Mouse (Mus musculus) G1E-ER4 (cell line): ENCODE data around the gene Il9. TPM values are rescaled to one million over a fixed set of nuclear protein-coding genes. Genes with fewer than 3 reads are reported as not detected.

Experiments
- GATA1 ChIP-seq: IDR thresholded peaks from one replicate; pipeline ENCODE4 v1.8.0; 2012; ENCODE audit warnings: low read length, inconsistent platforms
- polyA plus RNA-seq: library from polyadenylated mRNA; stranded (reverse); fragments of >175 nt; gene quantifications from 2 replicates; pipeline ENCODE4 v1.2.3, GENCODE M21; 2012

Il9 gene
- not detected in 2 replicates for polyA plus RNA-seq

DNA sequence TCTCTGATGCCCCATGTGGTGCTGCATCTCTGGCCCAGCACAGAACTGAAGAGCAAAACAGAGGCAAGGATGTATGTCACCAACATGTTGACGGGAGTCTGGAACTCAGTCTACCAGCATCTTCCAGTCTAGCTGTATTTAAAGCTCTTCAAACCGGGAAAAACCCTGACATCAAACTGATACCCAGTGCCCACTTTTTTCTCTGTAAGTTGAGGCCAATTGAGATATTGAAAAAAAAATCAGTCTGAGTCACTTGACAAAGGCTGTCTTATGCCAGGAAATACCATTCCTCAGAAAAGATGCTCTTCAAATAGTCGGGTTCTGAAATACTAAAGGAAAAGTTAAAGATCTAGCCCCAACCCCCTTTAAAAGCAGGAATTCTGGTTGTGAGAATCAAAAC, at the start of gene Il9:
Gene Il9, minus strand, starts transcription at position 101 of the 400 bp plus-strand sequence.
- no peak for TF ChIP-seq GATA1

DNA sequence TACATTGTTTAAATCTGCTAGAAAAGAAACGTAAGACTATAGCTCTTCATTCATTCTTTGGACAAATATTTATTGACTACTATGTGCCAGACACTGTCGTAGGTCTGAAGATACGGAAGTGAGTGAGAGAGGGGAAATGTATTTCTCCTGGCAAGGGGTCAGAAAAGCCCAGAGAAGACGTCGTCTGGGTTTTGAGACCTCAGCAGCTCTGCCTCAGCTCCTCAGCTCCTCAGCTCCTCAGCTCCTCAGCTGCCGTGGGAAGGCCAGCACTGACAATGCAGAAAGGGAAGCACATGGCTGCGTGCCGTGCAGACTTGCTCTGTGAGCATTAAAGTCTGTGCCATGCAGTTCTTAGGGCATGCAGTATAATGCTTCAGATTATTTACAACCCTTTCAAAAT, 47.6 kb upstream of the Il9 start:
- no peak for TF ChIP-seq GATA1

DNA sequence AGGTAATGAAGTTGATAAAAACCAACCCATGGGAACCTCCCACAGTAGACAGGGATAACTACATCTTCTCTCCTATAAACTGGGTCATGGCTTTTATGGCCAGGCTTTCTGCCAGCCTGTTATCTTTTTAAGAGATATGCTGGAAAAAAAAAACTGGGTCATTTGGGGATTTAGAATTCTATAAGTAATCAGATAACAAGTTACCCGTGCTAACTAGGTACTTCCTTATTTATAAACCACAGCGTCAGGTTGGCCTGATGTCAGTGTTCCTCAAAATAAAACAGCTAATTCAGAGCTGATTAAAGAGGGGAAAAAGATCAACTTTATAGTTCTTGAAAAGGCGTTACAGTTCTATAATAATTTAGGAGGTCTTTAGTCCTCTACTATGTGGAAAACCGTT, 47.0 kb upstream of the Il9 start:
- TF ChIP-seq GATA1 = no peak

DNA sequence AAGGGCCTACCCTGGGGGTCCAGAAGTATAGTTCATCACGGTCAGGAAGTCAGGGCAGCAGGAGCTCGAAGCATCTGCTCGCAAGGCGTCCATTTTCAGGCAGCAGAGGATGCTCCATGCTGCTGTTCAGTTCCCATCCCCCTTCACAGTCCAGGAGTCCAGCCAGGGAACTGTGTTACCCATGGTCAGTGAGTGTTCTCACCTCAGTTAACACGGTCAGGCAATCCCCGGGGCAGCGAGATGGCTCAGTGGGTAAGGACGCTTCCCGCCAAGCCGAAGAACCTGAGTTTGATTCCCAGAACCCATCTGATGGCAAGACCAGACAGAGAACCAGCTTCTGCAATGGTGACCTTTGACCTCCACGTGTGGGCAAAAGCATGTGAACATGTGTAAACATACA, 46.2 kb upstream of the Il9 start:
- no peak for TF ChIP-seq GATA1

DNA sequence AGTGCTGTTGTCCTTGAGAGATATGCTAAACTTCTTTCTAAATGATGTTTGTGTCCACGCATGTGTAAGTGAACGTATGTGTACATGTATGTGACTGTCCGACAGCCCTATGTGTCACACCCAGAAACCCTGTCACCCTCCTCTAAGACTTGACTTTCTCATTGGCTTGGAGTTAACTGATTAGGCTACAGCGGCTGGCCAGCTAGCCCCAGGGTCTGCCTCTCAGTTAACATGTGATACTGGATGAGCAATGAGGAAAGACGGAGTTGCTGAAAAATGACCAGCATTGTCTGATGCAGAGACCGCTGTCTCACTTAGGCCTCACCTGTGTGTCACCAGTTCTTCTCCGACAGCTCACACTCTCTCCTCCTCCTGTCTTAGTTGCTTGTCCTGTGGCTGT, 45.8 kb upstream of the Il9 start:
- no peak for TF ChIP-seq GATA1

DNA sequence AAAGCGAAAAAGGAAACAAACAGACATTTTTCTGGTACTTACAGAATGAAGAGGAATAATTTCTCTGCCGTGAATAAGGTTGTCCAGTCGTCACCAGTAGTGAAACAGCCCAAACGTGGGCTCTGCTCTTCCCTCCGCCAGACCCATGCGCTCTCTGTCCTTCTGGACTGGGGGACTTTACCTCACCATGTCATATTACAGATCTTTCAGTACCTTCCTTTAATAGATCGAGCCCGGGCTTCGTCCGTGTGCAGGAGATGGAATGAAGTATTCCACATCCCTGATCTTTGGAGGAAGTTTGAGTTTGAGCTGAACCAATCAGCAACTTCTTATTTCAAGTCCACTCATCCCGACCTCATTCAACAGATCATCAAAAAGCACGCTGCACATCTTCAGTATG, 44.8 kb upstream of the Il9 start:
- no peak for TF ChIP-seq GATA1

DNA sequence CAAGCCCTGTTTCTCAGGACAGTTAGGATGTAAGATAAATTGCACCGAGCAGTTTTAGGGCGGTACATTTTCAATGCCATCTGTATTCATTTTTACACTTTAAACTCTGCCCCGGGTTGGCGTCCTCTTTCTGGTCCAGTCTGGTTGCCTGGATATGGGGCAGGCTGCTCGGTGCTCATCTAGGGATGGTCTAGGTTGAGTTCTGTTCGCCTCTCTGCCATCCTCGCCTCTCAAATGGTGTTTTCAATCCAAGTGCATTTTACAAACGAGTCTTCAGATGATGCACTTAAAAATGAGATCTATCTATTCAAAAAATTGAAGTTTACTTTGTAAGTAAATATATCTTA, 40.7 kb upstream of the Il9 start:
- TF ChIP-seq GATA1 = no peak

DNA sequence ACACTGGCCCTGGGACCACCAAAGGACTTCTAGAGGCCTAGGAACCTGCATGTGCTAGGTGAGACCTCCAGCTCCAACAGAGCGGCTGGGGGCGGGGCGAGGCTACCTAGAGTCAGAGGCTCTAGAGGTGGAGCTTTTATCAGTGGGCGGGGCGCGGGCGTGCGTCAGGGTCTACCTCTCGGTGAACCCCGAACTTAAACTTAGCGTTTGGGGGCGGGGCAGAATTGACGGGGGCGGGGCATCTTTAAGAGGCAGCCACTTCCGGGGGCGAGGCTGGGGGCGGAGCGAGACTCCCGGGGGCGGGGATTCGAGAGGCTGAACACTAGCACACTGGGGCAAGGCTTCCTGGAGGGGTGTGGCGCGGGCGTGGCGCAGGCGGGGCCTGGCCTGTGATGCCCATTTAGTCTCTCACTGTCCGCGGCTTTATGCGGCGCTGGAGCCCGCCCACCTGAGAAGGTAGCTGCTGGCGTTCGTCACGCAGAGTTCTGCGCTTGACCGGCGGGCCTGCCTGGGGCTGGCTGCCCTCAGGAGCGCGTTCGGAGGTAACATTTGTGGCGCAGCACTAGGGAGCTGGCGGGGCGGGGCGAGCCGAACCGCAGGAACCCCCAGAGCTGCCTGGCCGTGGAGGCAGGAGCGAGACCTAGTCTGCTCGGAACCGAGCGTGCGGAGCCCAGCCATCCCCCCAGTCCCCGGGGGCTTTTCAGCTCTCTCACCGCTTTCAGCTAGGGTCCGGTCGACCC, 40.2 kb upstream of the Il9 start, which contains the start of gene Fbxl21:
Gene Fbxl21, plus strand, starts transcription at position 392 of the 740 bp plus-strand sequence.
- TF ChIP-seq GATA1 = no peak

DNA sequence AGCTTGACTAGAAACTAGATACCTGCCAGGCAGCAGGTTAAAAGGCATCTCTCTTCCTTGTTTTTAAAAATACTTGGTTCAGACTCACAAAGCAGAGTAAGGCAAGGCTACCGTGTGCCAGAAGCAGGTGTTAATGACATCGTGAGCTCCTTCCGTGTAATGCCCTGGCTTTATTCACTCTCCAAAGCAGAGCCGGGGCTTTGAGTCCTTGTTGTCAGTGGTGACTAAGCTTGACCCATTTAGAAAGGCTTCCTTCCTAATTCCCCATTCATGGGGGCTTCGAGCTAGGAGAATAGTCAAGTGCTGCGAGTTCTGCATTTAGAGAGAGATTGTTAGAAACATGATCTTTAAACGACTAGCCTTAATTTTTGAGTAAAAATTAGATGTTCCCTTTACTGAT, 34.8 kb upstream of the Il9 start:
- no peak for TF ChIP-seq GATA1

DNA sequence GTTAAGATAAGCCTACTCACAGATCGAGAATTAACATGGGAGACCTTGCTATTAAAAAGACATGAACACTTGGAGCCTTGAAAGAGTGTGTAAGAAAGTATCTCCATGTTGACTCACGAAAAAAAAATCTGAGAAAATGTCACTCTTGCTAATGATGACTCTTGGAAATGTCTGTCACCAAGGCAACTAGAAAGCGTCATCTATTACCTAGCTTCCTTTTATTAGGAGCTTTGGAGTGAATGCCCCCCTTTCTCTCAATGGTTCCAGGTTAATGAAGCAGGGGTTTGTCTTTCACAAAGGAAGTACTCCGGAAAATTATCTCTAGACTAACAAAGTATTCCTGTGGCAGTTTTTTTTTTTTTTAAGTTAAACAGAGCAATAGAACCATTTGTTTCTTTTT, 34.3 kb upstream of the Il9 start:
- no peak for TF ChIP-seq GATA1

DNA sequence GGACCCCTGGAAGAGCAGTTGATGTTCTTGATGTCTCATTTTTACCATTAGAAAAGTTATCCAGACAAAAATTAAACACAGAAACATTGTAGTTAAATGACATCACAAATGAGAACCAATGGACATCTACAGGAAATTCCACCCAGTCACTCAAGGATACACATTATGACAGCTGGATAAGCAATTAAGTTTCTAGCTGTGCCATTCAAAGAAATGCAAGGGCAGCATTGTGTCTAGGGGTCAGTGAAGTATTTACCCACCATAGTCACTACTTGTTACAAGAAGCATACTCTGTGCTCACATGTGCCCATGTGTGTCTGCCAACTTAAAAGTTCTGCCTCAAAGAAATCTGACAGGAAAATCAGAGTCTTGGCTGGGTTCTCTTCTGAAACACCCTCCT, 31.5 kb upstream of the Il9 start:
- no peak for TF ChIP-seq GATA1

DNA sequence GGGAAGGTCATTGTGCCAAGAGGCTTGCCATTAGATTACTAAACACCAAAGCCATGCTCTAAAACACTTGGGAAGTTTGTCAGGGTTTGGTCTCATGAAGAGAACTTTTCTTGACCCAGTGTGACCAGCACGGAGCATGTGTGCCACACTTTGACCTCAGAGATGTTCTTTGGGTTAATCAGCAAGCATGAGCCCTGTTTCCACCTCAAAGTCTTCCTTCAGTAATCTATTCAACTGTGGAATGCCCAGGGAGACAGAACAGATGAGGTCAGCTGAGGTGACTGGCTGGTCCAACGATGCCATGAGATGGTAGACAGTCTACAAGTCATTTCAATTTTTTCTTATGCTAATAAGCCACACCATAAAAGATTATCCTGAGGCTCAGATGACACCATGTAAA, 27.8 kb upstream of the Il9 start:
- TF ChIP-seq GATA1 = no peak

DNA sequence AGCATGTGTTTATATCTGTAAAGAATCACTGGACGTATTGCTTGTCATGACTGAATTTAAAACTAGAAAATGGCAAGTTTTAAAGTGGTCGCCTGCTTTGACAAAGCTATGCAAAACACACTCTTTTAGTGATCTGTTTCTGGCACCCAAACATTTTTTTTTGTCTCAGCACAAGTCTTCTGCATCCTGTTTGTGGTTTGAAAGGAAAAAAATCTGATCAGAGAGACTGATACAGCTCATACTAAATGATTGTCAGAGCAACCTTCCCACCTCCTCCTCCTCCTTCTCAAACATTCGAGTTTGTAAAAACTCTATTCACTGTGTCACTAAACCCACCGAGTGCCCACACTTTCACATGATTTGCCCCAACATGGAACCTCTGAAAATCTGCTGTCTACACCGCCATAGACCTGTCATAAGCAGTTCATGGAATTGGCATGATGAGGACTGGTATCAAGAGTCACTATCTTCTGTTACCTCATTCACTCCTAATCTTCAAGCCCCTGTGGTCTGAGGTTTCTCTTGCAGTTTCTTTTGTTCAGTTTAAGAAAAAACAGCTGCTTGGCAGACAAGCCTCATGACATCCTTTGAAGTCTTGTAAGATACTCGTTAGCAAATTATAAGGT, 24.9 kb upstream of the Il9 start:
- no peak for TF ChIP-seq GATA1

DNA sequence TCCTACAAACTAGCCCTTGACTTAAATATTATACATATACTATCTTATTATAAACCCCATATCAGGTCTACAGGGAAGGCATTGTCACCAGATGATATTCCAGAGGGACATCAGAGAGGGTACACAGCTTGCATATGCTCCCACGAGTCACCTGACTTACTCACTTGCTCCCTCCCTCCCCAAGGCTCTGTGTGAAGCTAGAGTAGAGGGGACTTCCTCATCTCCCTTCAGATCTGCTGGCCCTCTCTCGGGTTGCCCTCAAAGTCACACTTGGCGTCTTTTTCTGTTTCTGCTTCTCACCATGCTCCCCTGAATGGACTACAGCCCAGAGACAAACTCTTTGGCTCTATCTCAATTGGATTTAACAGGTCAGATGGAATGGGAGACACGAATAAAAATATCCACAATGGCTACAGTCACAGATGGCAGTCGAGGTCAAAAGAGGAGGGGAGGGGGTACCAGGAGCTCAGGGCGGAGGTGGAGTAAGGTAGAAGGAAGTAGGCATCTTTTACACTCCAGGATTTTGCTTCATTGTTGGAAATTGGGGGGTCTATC, 19.9 kb upstream of the Il9 start:
- TF ChIP-seq GATA1 = no peak

DNA sequence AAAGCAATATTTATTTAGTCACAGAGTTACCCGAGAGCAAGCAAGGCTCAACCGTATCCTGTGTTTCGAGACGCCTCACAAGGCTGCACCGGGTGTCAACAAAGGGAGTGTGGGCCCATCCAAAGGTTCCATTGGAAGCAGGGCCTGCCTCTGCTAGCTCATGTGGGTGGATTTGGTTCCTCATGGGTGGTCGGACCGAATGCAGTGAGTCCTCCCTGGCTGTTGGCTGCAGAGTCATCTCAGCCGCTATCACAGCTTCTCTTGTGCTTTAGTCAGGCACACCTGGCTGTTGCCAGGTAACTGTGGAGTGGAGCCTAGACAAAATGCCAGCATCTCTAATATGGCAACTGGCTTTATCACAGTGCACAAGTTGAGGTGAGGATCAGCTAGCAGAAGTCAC, 18.6 kb upstream of the Il9 start:
- no peak for TF ChIP-seq GATA1

DNA sequence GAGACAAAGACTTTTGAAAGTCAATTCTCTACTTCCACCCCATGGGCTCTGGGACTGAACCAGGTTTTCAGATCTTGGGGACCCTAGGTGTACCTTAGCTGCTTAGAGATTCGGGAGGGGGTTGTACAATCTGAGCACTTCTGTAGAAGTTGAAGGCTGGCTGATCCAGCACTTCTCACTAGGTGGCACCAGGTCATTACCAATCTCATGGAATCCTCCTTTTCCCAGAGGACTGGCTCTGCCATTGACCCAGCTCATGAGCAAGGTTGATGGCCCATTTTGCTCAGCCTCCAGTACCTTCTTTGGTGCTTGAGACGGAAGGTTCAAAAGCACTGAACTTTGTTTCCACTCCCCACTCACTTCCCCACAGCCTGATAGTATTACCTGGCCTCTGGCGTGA, 18.1 kb upstream of the Il9 start:
- no peak for TF ChIP-seq GATA1

DNA sequence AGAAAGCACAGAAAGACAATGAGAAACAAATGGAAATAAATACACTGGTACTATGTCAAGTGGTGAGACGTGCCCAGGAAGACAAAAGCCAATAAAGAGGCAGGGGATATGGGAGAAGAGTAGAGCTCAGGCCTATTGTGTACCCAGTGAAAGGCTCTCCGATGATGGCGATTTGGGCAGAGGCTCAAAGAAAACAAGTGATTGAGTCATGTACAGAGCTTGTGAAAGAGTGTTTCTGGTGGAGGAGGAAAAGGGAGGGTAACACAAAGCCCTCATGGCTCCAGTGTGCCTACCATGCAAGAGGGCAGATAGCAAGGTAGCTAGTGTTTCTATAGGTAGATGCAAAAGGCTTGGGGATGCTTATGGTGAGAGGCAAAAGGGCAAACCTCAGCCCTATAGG, 12.4 kb upstream of the Il9 start:
- no peak for TF ChIP-seq GATA1
